Mouse (Mus musculus): ENCODE results near the gene Dpysl4. TPM values are rescaled to one million over a fixed set of nuclear protein-coding genes. Genes with fewer than 3 reads are reported as not detected.

The Dpysl4 gene
- 295 and 318 TPM in 2 replicates for polyA plus RNA-seq (2014; fragmentation: Nextera tagmentation; extraction: Ambion mirVana)

- peak; percentile 88 for DNase-seq (ENCODE audit: low spot score)
Measured at GRCm38 (mm10) chr7:139085629-139086194, at the start of gene Dpysl4. TSS of gene Dpysl4 (plus strand) at chr7:139086001.

GRCm38 (mm10) chr7:139063406-139063805 is 22.4 kb upstream of the Dpysl4 start:
- no peaks in the 10 kb centered on the region for H3K27me3 ChIP-seq (ENCODE audit: control insufficient read depth, insufficient read depth, low read length)
- H3K4me1 ChIP-seq (ENCODE audit: control insufficient read depth, insufficient read depth, low read length) = no peaks in the 10 kb centered on the region
- H3K4me3 ChIP-seq (ENCODE audit: low read depth, low read length) = no peak overlapping the region
- no peak for DNase-seq (ENCODE audit: low spot score)
- no peaks in the 10 kb centered on the region for H3K36me3 ChIP-seq (ENCODE audit: control insufficient read depth, insufficient read depth, low read length)
- 60% methylated on average over 4 of the region's 4 CpGs for WGBS
- H3K9ac ChIP-seq (ENCODE audit: low read length) = no peak overlapping the region
- H3K9me3 ChIP-seq (ENCODE audit: control insufficient read depth, low read length) = no peaks in the 10 kb centered on the region
- H3K4me2 ChIP-seq (ENCODE audit: low read depth) = no peak overlapping the region
- H3K27ac ChIP-seq (ENCODE audit: low read depth, low read length) = no peak overlapping the region
- ATAC-seq (ENCODE audit: insufficient read depth, low FRiP score, low TSS enrichment) = no peak

More at GRCm38 (mm10) chr7:139085629-139086194, at the start of gene Dpysl4:
- Histone ChIP-seq H3K4me1 (ENCODE audit: control insufficient read depth, insufficient read depth, low read length) (peaks cover 18% of the 10 kb centered on the region), H3K9me3 (ENCODE audit: control insufficient read depth, low read length) (no peaks in the 10 kb centered on the region), H3K36me3 (ENCODE audit: control insufficient read depth, insufficient read depth, low read length) (peaks cover 3% of the 10 kb centered on the region; the same call in 1 of the 2 replicates), H3K4me3 (ENCODE audit: low read depth, low read length) (peak within 1 kb of the TSS; percentile 90), H3K27ac (ENCODE audit: low read depth, low read length) (peak within 1 kb of the TSS; percentile 68; the same call in 1 of the 2 replicates), H3K9ac (ENCODE audit: low read length) (peak within 1 kb of the TSS; percentile 98), H3K27me3 (ENCODE audit: control insufficient read depth, insufficient read depth, low read length) (no peaks in the 10 kb centered on the region), H3K4me2 (ENCODE audit: low read depth) (peak within 1 kb of the TSS; percentile 72)
- peak; percentile 77 for ATAC-seq (ENCODE audit: insufficient read depth, low FRiP score, low TSS enrichment)
- 7% methylated on average over 32 of the region's 32 CpGs for WGBS

GRCm38 (mm10) chr7:139068182-139068623 is 17.6 kb upstream of the Dpysl4 start:
- Histone ChIP-seq H3K4me1 (ENCODE audit: control insufficient read depth, insufficient read depth, low read length) (0 out of 2 replicates have a peak, but pooled peaks cover 2% of the 10 kb centered on the region), H3K9me3 (ENCODE audit: control insufficient read depth, low read length) (no peaks in the 10 kb centered on the region), H3K27ac (ENCODE audit: low read depth, low read length) (no peak overlapping the region), H3K4me2 (ENCODE audit: low read depth) (no peak overlapping the region), H3K4me3 (ENCODE audit: low read depth, low read length) (no peak overlapping the region), H3K27me3 (ENCODE audit: control insufficient read depth, insufficient read depth, low read length) (no peaks in the 10 kb centered on the region), H3K9ac (ENCODE audit: low read length) (no peak overlapping the region), H3K36me3 (ENCODE audit: control insufficient read depth, insufficient read depth, low read length) (no peaks in the 10 kb centered on the region)
- ATAC-seq (ENCODE audit: insufficient read depth, low FRiP score, low TSS enrichment) (peak; percentile 74), DNase-seq (ENCODE audit: low spot score) (peak; percentile 90)
- WGBS = 0% methylated on average over 2 of the region's 2 CpGs

GRCm38 (mm10) chr7:139074189-139074588 is 11.6 kb upstream of the Dpysl4 start:
- Histone ChIP-seq H3K27me3 (ENCODE audit: control insufficient read depth, insufficient read depth, low read length) (no peaks in the 10 kb centered on the region), H3K9ac (ENCODE audit: low read length) (no peak overlapping the region), H3K36me3 (ENCODE audit: control insufficient read depth, insufficient read depth, low read length) (no peaks in the 10 kb centered on the region), H3K27ac (ENCODE audit: low read depth, low read length) (peak overlapping the region; percentile 77), H3K4me3 (ENCODE audit: low read depth, low read length) (no peak overlapping the region), H3K4me2 (ENCODE audit: low read depth) (no peak overlapping the region), H3K4me1 (ENCODE audit: control insufficient read depth, insufficient read depth, low read length) (peaks cover 51% of the 10 kb centered on the region), H3K9me3 (ENCODE audit: control insufficient read depth, low read length) (no peaks in the 10 kb centered on the region)
- ATAC-seq (ENCODE audit: insufficient read depth, low FRiP score, low TSS enrichment) (peak; percentile 75), DNase-seq (ENCODE audit: low spot score) (peak; percentile 65)
- WGBS = 15% methylated on average over 6 of the region's 6 CpGs

- ATAC-seq (ENCODE audit: insufficient read depth, low FRiP score, low TSS enrichment) (peak; percentile 82), DNase-seq (ENCODE audit: low spot score) (peak; percentile 80)
- Histone ChIP-seq H3K9me3 (ENCODE audit: control insufficient read depth, low read length) (no peaks in the 10 kb centered on the region), H3K4me2 (ENCODE audit: low read depth) (peak overlapping the region; percentile 10; the same call in 1 of the 2 replicates), H3K4me1 (ENCODE audit: control insufficient read depth, insufficient read depth, low read length) (peaks cover 51% of the 10 kb centered on the region), H3K4me3 (ENCODE audit: low read depth, low read length) (no peak overlapping the region), H3K27me3 (ENCODE audit: control insufficient read depth, insufficient read depth, low read length) (no peaks in the 10 kb centered on the region), H3K9ac (ENCODE audit: low read length) (peak overlapping the region; percentile 30; the same call in 1 of the 2 replicates), H3K36me3 (ENCODE audit: control insufficient read depth, insufficient read depth, low read length) (no peaks in the 10 kb centered on the region), H3K27ac (ENCODE audit: low read depth, low read length) (peak overlapping the region; percentile 77)
- WGBS = 14% methylated on average over 14 of the region's 14 CpGs
Measured at GRCm38 (mm10) chr7:139075054-139075794, 10.6 kb upstream of the Dpysl4 start.

- ATAC-seq (ENCODE audit: insufficient read depth, low FRiP score, low TSS enrichment) = no peak
- peak; percentile 61 for DNase-seq (ENCODE audit: low spot score)
- no peak overlapping the region for H3K4me2 ChIP-seq (ENCODE audit: low read depth)
- WGBS = 15% methylated on average over 7 of the region's 7 CpGs
- no peak overlapping the region for H3K4me3 ChIP-seq (ENCODE audit: low read depth, low read length)
- H3K4me1 ChIP-seq (ENCODE audit: control insufficient read depth, insufficient read depth, low read length) = peaks cover 49% of the 10 kb centered on the region
- H3K36me3 ChIP-seq (ENCODE audit: control insufficient read depth, insufficient read depth, low read length) = no peaks in the 10 kb centered on the region
- peak overlapping the region; percentile 0; the same call in 1 of the 2 replicates for H3K9ac ChIP-seq (ENCODE audit: low read length)
- no peaks in the 10 kb centered on the region for H3K9me3 ChIP-seq (ENCODE audit: control insufficient read depth, low read length)
- no peaks in the 10 kb centered on the region for H3K27me3 ChIP-seq (ENCODE audit: control insufficient read depth, insufficient read depth, low read length)
- peak overlapping the region; percentile 77 for H3K27ac ChIP-seq (ENCODE audit: low read depth, low read length)
Measured at GRCm38 (mm10) chr7:139077283-139077682, 8.5 kb upstream of the Dpysl4 start.

GRCm38 (mm10) chr7:139078181-139078580 is 7.6 kb upstream of the Dpysl4 start:
- H3K27me3 ChIP-seq (ENCODE audit: control insufficient read depth, insufficient read depth, low read length) = no peaks in the 10 kb centered on the region
- WGBS = 48% methylated on average over 6 of the region's 6 CpGs
- H3K4me3 ChIP-seq (ENCODE audit: low read depth, low read length) = no peak overlapping the region
- peaks cover 49% of the 10 kb centered on the region for H3K4me1 ChIP-seq (ENCODE audit: control insufficient read depth, insufficient read depth, low read length)
- H3K9ac ChIP-seq (ENCODE audit: low read length) = 0 out of 2 replicates have a peak overlapping the region, but pooled peaks have one; percentile 5
- no peak for ATAC-seq (ENCODE audit: insufficient read depth, low FRiP score, low TSS enrichment)
- peak overlapping the region; percentile 77 for H3K27ac ChIP-seq (ENCODE audit: low read depth, low read length)
- no peaks in the 10 kb centered on the region for H3K36me3 ChIP-seq (ENCODE audit: control insufficient read depth, insufficient read depth, low read length)
- H3K4me2 ChIP-seq (ENCODE audit: low read depth) = no peak overlapping the region
- no peak for DNase-seq (ENCODE audit: low spot score)
- H3K9me3 ChIP-seq (ENCODE audit: control insufficient read depth, low read length) = no peaks in the 10 kb centered on the region

GRCm38 (mm10) chr7:139079141-139079540 is 6.7 kb upstream of the Dpysl4 start:
- DNase-seq (ENCODE audit: low spot score) = no peak
- Histone ChIP-seq H3K27ac (ENCODE audit: low read depth, low read length) (peak overlapping the region; percentile 77; the same call in 1 of the 2 replicates), H3K27me3 (ENCODE audit: control insufficient read depth, insufficient read depth, low read length) (no peaks in the 10 kb centered on the region), H3K36me3 (ENCODE audit: control insufficient read depth, insufficient read depth, low read length) (no peaks in the 10 kb centered on the region), H3K9me3 (ENCODE audit: control insufficient read depth, low read length) (no peaks in the 10 kb centered on the region), H3K9ac (ENCODE audit: low read length) (no peak overlapping the region), H3K4me1 (ENCODE audit: control insufficient read depth, insufficient read depth, low read length) (peaks cover 45% of the 10 kb centered on the region), H3K4me2 (ENCODE audit: low read depth) (no peak overlapping the region; the same call in 1 of the 2 replicates), H3K4me3 (ENCODE audit: low read depth, low read length) (no peak overlapping the region)
- no peak for ATAC-seq (ENCODE audit: insufficient read depth, low FRiP score, low TSS enrichment)
- 76% methylated on average over 7 of the region's 7 CpGs for WGBS

All from neural tube, embryonic 11.5 days (tissue).